Mouse (Mus musculus): ENCODE measurements at regions not wholly inside any gene's neighbourhood (a gene's known extent, or its start where the extent isn't known, plus 50 kb on each side); places are given as distances from the start of the nearest gene placed in this dataset.

GRCm38 (mm10) chr10:70819951-70820350 lies 164.2 kb upstream of the Phyhipl start:
- no peak for DNase-seq (ENCODE audit: low spot score)

GRCm38 (mm10) chr10:70814354-70815131 lies 158.8 kb upstream of the Phyhipl start:
- DNase-seq (ENCODE audit: low spot score) = peak; percentile 61

DNA sequence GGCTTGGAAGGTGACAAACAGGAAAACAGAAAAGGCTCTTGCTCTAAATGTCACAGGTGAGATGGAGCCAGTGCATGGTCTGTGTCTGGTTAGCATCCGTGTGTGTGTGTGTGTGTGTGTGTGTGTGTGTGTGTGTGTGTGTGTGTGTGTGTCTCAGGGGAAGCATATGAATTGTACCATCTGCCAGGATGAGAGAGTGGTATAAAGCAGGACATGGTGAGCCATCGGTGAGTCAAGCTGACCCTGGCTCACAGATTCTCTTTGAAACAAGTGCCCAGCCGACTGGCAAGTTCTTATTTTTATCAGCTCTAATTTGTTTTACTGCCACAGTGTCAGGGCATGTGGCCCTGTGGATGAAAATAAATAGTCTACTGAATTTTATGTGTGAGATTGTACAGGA lies 153.6 kb upstream of the Phyhipl start:
- DNase-seq (ENCODE audit: low spot score) = no peak

DNA sequence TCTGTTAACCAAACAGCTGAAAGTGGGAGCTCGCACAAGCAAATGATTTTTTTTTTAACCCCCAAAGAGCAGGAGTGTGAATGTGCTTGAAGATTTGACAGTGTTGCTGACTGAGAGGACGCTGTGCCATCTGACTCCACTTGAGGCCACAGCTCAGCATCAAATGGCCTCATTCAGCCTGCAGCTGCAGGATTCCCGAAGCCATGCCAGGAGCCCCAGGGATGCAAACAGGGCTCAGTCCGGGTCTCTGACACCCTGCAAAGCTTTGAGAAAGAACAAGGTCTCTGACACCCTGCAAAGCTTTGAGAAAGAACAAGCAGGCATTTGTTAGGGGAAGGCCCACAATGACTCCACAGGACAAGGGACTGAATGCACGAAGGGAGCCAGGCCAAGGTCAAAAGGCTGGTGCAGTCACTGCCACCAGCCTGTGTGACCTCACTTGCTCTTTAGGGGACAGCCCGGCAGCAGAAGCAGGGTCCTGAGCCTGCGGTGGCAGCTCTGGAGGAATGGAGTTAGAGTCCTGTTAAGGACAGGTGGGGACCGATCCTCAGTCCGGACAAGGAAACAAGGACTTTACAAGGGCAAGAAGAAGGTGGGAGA lies 151.1 kb upstream of the Phyhipl start:
- no peak for DNase-seq (ENCODE audit: low spot score)

DNA sequence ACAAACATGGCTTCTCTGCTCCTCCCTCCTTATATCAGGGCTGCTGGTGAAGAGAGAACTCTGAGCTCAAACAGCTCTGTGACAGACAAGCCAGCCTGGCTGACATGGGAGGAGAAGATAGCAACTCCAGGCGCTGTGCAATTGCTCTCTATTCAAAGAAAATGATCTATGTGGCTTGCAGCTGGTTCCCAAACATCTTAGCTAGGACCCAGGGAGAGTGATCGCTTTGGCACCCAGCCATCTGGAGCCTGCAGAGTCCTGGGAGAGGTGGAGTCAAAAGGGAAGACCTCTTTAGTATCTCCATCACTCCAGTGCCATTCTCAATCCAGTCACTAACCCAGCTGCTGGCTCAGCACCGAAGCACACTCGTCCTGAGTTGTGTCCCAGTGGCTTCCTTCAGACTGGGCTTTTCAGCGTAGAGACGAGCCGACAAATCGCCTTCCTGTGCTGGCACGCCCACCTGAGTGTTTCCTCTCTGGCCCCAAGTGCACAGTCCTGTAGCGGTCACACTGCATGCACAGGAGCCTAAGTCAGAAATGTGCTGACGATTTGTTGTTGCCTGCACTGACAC lies 145.1 kb upstream of the Phyhipl start:
- DNase-seq (ENCODE audit: low spot score) = peak; percentile 15

- peak; percentile 47 for DNase-seq (ENCODE audit: low spot score)
Measured at GRCm38 (mm10) chr10:70799906-70800305, 144.1 kb upstream of the Phyhipl start.

GRCm38 (mm10) chr10:70799191-70799742 lies 143.5 kb upstream of the Phyhipl start:
- DNase-seq (ENCODE audit: low spot score) = peak; percentile 70

DNA sequence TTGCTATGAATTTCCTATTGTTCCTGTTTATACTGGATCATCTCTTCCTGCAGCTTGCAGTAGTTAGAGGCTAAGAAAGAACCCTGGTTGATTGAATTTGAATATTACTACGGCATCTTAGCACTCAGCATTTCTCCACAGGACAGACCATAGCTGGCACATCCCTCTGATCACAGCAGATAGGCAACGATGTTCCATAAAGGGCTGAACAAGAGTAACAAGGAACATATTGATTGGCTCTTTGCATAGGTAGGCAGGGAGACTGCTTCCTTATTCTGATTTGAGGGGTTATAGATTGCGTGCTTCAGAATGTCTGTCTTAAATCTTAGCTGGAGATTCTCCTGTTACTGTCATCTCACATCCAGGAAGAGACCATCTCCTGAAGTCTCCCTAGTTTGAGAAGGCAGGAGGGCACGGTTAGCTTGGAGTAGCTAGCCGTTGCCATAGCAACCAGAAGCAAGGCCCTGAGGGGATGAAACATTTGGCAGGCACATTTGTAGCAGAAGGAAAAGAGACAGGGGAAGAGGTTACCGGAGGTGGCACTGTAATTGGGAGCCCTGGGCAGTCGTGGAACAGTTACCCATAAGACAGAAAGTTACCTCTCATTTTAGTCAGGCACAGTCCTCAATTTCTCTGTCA lies 133.2 kb upstream of the Phyhipl start:
- no peak for DNase-seq (ENCODE audit: low spot score)

DNA sequence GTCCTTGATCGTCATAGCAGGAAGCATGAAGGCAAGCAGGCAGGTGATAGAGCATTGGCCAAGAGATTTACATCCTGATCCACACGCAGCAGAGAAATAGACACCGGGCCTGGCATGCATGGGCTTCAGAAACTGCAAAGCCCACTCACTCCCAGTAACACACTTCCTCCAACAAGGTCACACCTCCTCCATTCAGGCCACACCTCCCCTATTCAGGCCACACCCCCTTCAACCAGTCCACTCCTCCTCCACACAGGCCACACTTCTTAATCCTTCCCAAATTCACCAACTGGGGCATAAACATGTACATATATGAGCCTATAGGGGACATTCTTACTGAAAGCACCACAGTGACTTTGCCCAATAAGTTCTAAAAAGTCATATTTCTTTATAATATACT lies 125.3 kb upstream of the Phyhipl start:
- no peak for DNase-seq (ENCODE audit: low spot score)

GRCm38 (mm10) chr10:70778596-70778995 lies 122.8 kb upstream of the Phyhipl start:
- no peak for DNase-seq (ENCODE audit: low spot score)

DNA sequence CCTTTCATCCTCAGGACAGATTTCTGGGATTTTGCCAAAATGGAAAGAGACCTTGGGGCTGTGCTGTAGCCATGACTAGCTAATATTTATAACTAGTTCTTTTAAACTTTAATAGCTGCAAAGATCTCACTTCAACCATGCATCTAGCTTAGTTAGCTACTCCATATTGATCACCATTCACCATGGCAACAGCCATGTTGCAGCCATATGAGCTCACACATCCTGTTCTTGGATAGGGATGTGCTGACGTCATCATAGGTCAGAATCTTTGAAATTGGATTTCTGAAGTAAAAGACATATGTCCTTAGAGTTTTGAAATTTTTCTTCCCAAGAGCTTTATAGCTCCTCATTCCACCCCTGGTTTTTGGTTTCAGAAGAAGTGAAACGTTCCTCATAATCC lies 118.8 kb upstream of the Phyhipl start:
- DNase-seq (ENCODE audit: low spot score) = no peak

DNA sequence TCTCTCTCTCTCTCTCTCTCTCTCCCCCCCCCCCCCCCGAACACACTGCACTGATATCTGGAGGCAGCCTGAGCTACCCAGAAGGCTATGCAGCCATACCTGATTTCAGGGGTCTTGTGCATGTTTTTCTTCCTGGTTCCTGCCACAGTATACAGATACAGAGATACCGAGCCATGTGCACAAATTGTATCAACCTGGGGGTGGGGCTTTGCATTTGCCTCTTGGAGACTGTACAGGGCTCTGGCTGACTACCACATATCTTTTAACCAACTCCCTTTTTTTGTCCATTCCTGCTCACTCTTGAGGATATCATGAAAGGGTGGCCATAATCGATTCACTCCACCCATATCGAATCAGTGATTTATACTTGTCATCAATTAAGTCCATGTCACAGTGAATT lies 118.4 kb upstream of the Phyhipl start:
- no peak for DNase-seq (ENCODE audit: low spot score)

DNA sequence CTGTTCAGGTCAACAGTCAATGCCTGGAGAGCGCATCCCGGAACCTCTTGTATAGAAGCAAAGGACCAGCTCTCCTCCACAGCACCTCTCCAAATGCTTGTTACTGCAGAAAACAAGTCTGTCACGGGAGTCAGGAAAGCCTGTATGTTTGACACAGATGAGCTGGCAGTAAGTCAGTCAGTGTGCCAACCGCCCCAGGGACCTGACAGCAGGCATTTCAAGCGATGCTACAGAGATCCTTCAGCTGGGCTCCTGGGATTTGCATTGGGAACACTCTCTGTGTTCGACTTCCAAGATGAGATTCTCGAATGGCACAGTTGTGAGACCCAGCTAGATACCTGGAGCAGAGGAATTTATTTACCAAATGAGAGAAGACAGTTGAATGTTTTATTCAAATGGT lies 111.7 kb upstream of the Phyhipl start:
- DNase-seq (ENCODE audit: low spot score) = no peak

DNA sequence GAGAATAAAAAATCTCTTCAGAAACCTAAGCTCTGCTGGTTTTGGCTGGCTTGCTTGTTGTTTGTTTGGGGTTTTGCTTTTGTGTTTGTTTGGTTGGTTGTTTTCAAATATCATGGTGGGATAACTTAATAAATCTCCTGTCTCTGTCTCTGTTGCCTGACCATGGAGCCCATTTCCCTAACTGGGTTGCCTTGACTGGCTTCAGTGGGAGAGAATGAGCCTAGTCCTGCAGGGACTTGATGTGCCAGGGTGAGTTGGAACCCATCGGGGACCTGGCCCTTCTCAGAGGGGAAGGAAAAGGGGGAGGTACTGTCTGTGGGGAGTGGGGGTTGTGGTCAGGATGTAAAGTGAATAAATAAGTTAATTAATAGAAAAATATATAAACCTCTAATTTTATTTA lies 111.1 kb upstream of the Phyhipl start:
- no peak for DNase-seq (ENCODE audit: low spot score)

DNA sequence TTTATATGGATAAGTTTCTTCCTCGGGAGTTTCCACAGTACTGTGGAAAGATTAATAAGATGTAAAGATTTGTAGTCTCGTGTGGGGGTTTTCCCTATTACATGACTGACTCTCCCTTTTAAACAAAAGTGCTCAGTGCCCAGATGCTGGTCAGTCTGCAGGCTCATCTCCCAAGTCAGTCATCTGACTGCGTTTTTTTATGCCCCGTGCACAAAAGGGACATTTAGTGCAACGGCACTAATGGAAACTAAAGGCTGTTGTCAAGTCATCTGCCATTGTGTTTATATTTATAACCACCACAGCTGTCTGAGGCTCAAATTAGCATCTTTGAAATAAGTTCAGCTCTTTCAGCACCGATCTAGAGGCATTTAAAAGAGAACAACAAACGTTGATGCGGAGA lies 110.7 kb upstream of the Phyhipl start:
- DNase-seq (ENCODE audit: low spot score) = no peak

GRCm38 (mm10) chr10:70763206-70763605 lies 107.4 kb upstream of the Phyhipl start:
- no peak for DNase-seq (ENCODE audit: low spot score)

GRCm38 (mm10) chr10:70759686-70760085 lies 103.9 kb upstream of the Phyhipl start:
- DNase-seq (ENCODE audit: low spot score) = no peak

GRCm38 (mm10) chr10:70751771-70752170 lies 96.0 kb upstream of the Phyhipl start:
- DNase-seq (ENCODE audit: low spot score) = no peak

DNA sequence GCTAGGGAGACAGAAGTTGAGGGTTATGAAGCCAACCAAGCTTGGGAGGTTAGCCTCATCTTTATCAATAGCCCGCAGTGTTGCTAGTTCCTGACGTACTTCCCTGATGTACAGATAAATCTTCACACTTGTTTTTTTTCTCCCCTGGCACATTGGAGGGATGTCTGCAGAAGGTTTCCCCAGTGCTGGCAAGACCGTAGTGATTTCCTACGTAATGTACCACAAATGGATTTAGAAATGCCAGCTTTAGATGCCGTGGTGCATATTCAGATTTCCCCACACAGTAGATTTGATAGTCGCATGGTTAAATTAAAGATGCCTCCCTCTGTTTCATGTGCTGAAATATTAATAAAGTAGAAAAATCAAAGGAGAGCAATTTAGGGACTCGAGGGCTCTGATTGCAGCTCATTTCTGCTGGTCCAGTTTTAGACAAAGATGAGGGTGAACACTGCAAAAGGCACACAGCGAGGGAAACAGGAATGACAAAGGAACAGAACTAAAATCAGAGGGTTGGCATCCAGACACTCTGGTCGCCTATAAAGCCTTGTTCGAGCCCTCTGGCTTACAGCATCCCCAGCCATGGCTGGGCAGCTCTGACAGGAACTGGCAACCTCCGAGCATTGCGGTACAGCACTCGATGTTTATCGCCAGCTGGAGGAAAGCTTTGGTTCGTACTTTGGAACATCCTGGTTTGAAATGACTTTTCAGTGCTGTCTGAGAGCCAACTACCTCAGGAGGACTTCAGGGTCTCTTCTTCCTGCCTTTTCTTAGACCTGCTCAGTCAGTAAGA lies 94.8 kb upstream of the Phyhipl start:
- no peak for DNase-seq (ENCODE audit: low spot score)

DNA sequence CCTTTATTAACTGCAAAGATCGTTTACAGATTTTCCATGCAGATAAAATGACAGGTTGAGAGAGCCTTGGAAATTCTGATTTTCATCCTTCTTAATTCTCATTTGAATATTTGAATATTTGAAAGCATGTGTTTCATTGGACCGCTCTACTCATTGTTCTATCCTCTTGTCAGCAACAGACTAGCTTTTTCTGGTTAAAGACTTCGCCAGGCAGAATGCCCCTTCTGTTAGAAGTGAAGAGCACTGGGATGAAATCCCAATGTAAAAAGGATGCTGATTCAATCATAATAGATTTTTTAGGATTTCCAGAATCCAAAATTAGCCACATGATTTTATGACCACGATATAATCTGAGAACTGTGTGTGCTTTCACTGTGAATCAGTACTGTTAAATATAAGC lies 90.8 kb upstream of the Phyhipl start:
- DNase-seq (ENCODE audit: low spot score) = no peak

GRCm38 (mm10) chr10:70741909-70742308 lies 86.1 kb upstream of the Phyhipl start:
- DNase-seq (ENCODE audit: low spot score) = no peak
